Mouse (Mus musculus) kidney, adult 2 months (tissue): ENCODE measurements at regions not wholly inside any gene's neighbourhood (a gene's known extent, or its start where the extent isn't known, plus 50 kb on each side); places are given as distances from the start of the nearest gene placed in this dataset.
A peak's percentile ranks its signal among the peaks of the same experiment; 100 is the strongest.

Experiments used
- DNase-seq: peaks from one replicate; pipeline ENCODE4 v3.0.0; 2021
- H3K27ac ChIP-seq: fragments of 200-500 bp; 2 replicates; pipeline ENCODE4 v1.5.1; 2012; ENCODE audit warnings: low read depth, low read length, control low read depth, inconsistent platforms; ENCODE audit not compliant: insufficient read depth
- H3K27me3 ChIP-seq: fragments of 200-500 bp; replicated peaks from 2 replicates; pipeline ENCODE4 v1.6.1; 2012; ENCODE audit warnings: mild to moderate bottlenecking, moderate library complexity, low read length, inconsistent platforms; ENCODE audit not compliant: control insufficient read depth, insufficient read depth
- H3K36me3 ChIP-seq: fragments of 200-500 bp; 2 replicates; pipeline ENCODE4 v1.6.1; 2012; ENCODE audit warnings: mild to moderate bottlenecking, moderate library complexity, low read length, inconsistent platforms; ENCODE audit not compliant: control insufficient read depth, insufficient read depth
- H3K4me1 ChIP-seq: fragments of 200-500 bp; 2 replicates; pipeline ENCODE4 v1.6.1; 2011; ENCODE audit warnings: low read length; ENCODE audit not compliant: control insufficient read depth, insufficient read depth
- H3K4me3 ChIP-seq: fragments of 200-500 bp; 2 replicates; pipeline ENCODE4 v1.5.1; 2011; ENCODE audit warnings: mild to moderate bottlenecking, low read depth, low read length, control low read depth; ENCODE audit not compliant: insufficient read depth
- CTCF ChIP-seq: fragments of 200-500 bp; conservative IDR thresholded peaks from 2 replicates; pipeline ENCODE4 v1.5.1; 2011; ENCODE audit warnings: low read depth, mild to moderate bottlenecking, control low read depth, low read length, moderate library complexity, mixed read lengths; ENCODE audit not compliant: insufficient read depth, insufficient read length
- POLR2A ChIP-seq: fragments of 200-500 bp; IDR thresholded peaks from one replicate; pipeline ENCODE4 v1.6.1; 2011; ENCODE audit warnings: low read depth, low read length, control low read depth
- WGBS: fragments of 180-500 bp; shearing (Covaris S2); methylation state at CpG from one replicate; pipeline ENCODE4 v1.1.7; 2018; 5-methylcytosine and 5-hydroxymethylcytosine counted together

- Histone ChIP-seq H3K27me3 (no peaks in the 10 kb centered on the region), H3K4me3 (no peak overlapping the region), H3K4me1 (no peaks in the 10 kb centered on the region), H3K27ac (no peak overlapping the region), H3K36me3 (no peaks in the 10 kb centered on the region)
- no peak for DNase-seq
- TF ChIP-seq POLR2A (no peak), CTCF (no peak)
These were observed 122.6 kb upstream of the Lhx8 start for GRCm38 (mm10) chr3:154453025-154453424.

- 74% methylated on average over 6 of the region's 6 CpGs for WGBS
- Histone ChIP-seq H3K27me3 (no peaks in the 10 kb centered on the region), H3K4me1 (no peaks in the 10 kb centered on the region), H3K4me3 (no peak overlapping the region), H3K36me3 (no peaks in the 10 kb centered on the region), H3K27ac (no peak overlapping the region)
- TF ChIP-seq POLR2A (no peak), CTCF (no peak)
- DNase-seq, result no peak
These were observed 122.1 kb upstream of the Lhx8 start for GRCm38 (mm10) chr3:154452585-154452984.

- WGBS, result 36% methylated on average over 7 of the region's 7 CpGs
- no peak for DNase-seq
These were observed 120.7 kb upstream of the Lhx8 start for GRCm38 (mm10) chr3:154451169-154451568.

GRCm38 (mm10) chr3:154443351-154444075 is 113.1 kb upstream of the Lhx8 start:
- no peak overlapping the region for H3K27ac ChIP-seq
- TF ChIP-seq CTCF (no peak), POLR2A (no peak)
- DNase-seq, result no peak
- H3K27me3 ChIP-seq, result no peaks in the 10 kb centered on the region
- 64% methylated on average over 10 of the region's 10 CpGs for WGBS
- H3K36me3 ChIP-seq, result no peaks in the 10 kb centered on the region
- H3K4me3 ChIP-seq, result no peak overlapping the region
- no peaks in the 10 kb centered on the region for H3K4me1 ChIP-seq

More at GRCm38 (mm10) chr3:154451169-154451568, 120.7 kb upstream of the Lhx8 start:
- Histone ChIP-seq H3K4me1 (no peaks in the 10 kb centered on the region), H3K4me3 (no peak overlapping the region), H3K36me3 (no peaks in the 10 kb centered on the region), H3K27ac (no peak overlapping the region), H3K27me3 (no peaks in the 10 kb centered on the region)
- TF ChIP-seq CTCF, result no peak

GRCm38 (mm10) chr3:154441454-154441853 is 111.0 kb upstream of the Lhx8 start:
- H3K4me1 ChIP-seq, result no peaks in the 10 kb centered on the region
- H3K36me3 ChIP-seq, result no peaks in the 10 kb centered on the region
- no peak overlapping the region for H3K4me3 ChIP-seq
- H3K27ac ChIP-seq, result no peak overlapping the region
- H3K27me3 ChIP-seq, result no peaks in the 10 kb centered on the region
- peak; percentile 52 for DNase-seq
- no peak for TF ChIP-seq POLR2A
- no peak for TF ChIP-seq CTCF

GRCm38 (mm10) chr3:154440899-154441298 is 110.4 kb upstream of the Lhx8 start:
- Histone ChIP-seq H3K4me1 (no peaks in the 10 kb centered on the region), H3K27me3 (no peaks in the 10 kb centered on the region), H3K4me3 (no peak overlapping the region), H3K36me3 (no peaks in the 10 kb centered on the region), H3K27ac (no peak overlapping the region)
- 60% methylated on average over 2 of the region's 2 CpGs for WGBS
- no peak for TF ChIP-seq POLR2A
- TF ChIP-seq CTCF, result no peak
- DNase-seq, result no peak

GRCm38 (mm10) chr3:154430856-154431255 is 100.4 kb upstream of the Lhx8 start:
- DNase-seq, result no peak
- Histone ChIP-seq H3K4me1 (no peaks in the 10 kb centered on the region), H3K4me3 (no peak overlapping the region), H3K27me3 (no peaks in the 10 kb centered on the region), H3K27ac (no peak overlapping the region), H3K36me3 (no peaks in the 10 kb centered on the region)
- 67% methylated on average over 7 of the region's 7 CpGs for WGBS
- TF ChIP-seq CTCF, result no peak
- no peak for TF ChIP-seq POLR2A
